Mouse (Mus musculus) CH12.LX (cell line): ENCODE data around the gene Sptbn2.

ENCODE experiments used
- CTCF ChIP-seq, 2 experiments: IDR thresholded peaks in 1 of 2; conservative IDR thresholded peaks in 1 of 2; 2 replicates each; pipeline ENCODE4 v1.5.1; 2011 to 2012; ENCODE audit warnings: low read depth in 2 of 2, low read length in 2 of 2, improper control_type of control experiment in 1 of 2, inconsistent platforms in 1 of 2, mild to moderate bottlenecking in 1 of 2, moderate library complexity in 1 of 2
- MAX ChIP-seq: IDR thresholded peaks from 2 replicates; pipeline ENCODE4 v1.6.1; 2011; ENCODE audit warnings: low read length, improper control_type of control experiment
- RCOR1 ChIP-seq: conservative IDR thresholded peaks from 2 replicates; pipeline ENCODE4 v1.6.1; 2012; ENCODE audit warnings: low read depth, mild to moderate bottlenecking, inconsistent platforms, low read length, improper control_type of control experiment
- SMC3 ChIP-seq: IDR thresholded peaks from 2 replicates; pipeline ENCODE4 v1.6.1; 2011; ENCODE audit warnings: low read depth, low read length, improper control_type of control experiment
- ZNF384 ChIP-seq: IDR thresholded peaks from 2 replicates; pipeline ENCODE4 v1.6.1; 2012; ENCODE audit warnings: low read depth, low read length, improper control_type of control experiment, inconsistent platforms

GRCm38 (mm10) chr19:4701221-4701620 is 9.7 kb upstream of the Sptbn2 start:
- TF ChIP-seq RCOR1 (no peak), SMC3 (no peak), ZNF384 (no peak), CTCF (conservative IDR thresholded peaks at IDR 0.05 in 1 of 2, IDR thresholded peaks at IDR 0.05 in 1 of 2; ENCODE audit: low read depth in 2 of 2, low read length in 2 of 2) (no peak), MAX (no peak)
